Mouse (Mus musculus): ENCODE results near the gene Foxf1.

The Foxf1 gene

GRCm38 (mm10) chr8:121130522-121130921, 46.3 kb downstream of the Foxf1 start:
- DNase-seq (ENCODE audit: low spot score) = no peak

DNA sequence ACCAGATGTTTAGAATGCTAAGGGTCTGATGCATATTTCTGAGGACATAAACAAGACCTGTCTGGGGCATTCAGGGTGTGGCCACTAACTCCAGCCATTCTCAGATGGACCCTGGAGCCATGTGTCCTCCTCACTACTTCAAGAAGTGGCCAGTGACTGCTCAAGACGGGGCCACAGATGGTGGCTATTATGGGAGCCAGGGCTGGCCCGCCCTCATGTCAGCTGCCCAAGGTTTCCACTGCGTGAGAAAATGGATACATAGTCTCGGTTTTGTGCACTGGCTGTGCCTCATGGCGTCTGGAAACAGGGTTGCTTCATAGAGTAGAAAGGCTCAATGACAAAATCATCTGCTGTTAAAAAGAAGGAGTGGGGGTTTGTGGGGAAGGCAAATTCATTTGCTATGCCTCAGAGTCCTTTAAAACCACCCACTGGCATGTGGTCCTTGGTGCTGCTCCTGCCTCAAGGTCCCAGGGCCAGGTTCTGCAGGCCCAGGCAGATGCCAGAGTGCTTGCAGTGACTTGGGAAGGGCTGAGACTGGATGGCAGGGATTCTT, 48.9 kb downstream of the Foxf1 start:
- no peak for DNase-seq (ENCODE audit: low spot score)

DNA sequence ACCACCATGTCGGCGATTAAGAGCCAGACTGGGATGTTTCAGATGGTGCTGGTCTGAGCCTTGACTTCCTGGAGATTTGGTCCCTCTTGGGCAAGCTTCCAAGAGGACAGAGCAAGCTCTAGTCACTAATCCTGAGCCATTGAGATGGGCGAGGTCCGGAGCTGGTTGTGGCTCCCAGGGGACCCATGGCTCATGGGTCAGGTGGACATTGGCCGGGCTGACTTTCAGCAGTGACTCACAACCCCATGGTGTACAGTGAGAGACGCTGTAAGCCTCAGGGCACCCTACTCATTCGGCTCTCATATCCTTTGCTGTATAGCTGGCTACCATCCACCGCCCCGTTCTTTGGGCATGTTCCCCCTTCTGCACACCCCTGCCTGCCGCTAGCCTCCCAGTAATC, 49.9 kb downstream of the Foxf1 start:
- no peak for DNase-seq (ENCODE audit: low spot score)

- DNase-seq (ENCODE audit: low spot score) = no peak
These were observed 50.3 kb downstream of the Foxf1 start for GRCm38 (mm10) chr8:121134512-121134911.

DNA sequence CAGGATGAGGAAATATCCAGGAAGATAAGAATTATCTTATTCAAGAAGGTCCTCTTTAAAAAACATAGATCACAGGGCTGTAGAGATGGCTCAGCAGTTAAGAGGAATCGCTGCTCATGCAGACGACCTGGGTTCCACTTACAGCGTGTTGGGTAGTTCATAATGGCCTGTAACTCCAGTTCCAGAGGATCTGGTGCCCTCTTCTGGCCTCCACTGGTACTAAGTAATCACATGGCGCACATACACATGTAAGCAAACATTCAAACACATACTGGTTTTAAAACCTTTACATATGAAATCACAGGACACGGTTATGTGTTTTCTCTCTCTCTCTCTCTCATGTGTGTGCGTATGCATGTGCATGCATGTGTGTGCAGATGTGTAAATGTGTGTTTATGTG, 52.7 kb downstream of the Foxf1 start:
- DNase-seq (ENCODE audit: low spot score) = no peak

Measured in urinary bladder, postnatal 25 days (tissue).